Mouse (Mus musculus): ENCODE data around the gene Gm49776.

GRCm38 (mm10) chr16:18227897-18228422, 30.2 kb downstream of the Gm49776 start:
- TF ChIP-seq CEBPB (IDR thresholded peaks at IDR 0.05; ENCODE audit: low read depth) (no peak), CTCF (IDR thresholded peaks at IDR 0.05; ENCODE audit: control insufficient read depth, insufficient read depth, insufficient read length) (no peak)

Measured in C2C12 (cell line).